Mouse (Mus musculus): ENCODE measurements around the gene Grin3b.

- TF ChIP-seq CTCF (IDR thresholded peaks at IDR 0.05; ENCODE audit: extremely low read depth, insufficient read length, insufficient replicate concordance, low read depth, low read length) (no peak), POLR2A (IDR thresholded peaks at IDR 0.05; ENCODE audit: low read depth, low read length) (no peak)
These were observed 49.5 kb upstream of the Grin3b start, which contains the start of gene R3hdm4 for GRCm38 (mm10) chr10:79920958-79921535.

Measured in small intestine, adult 2 months (tissue).